Mouse (Mus musculus) heart, postnatal 0 days (tissue): ENCODE measurements around the gene Slc6a16. TPM values are rescaled to one million over a fixed set of nuclear protein-coding genes. Genes with fewer than 3 reads are reported as not detected.

ENCODE experiments used
- ATAC-seq: fragments of 200-750 bp; cut with Nextera tagmentation; 2 replicates; pipeline ENCODE4 v1.8.0; 2017; ENCODE audit warnings: low read depth, moderate number of reproducible peaks, moderate library complexity; ENCODE audit not compliant: insufficient read depth
- DNase-seq: peaks from one replicate; pipeline ENCODE4 v3.0.0-alpha.2; 2016; ENCODE audit warnings: low spot score
- H3K27ac ChIP-seq: fragments of 300-500 bp; sonication (generic); 2 replicates; pipeline ENCODE4 v1.5.1; 2014; ENCODE audit warnings: low read depth, mild to moderate bottlenecking
- H3K27me3 ChIP-seq: fragments of 300-500 bp; sonication (generic); 2 replicates; pipeline ENCODE4 v1.6.1; 2014; ENCODE audit warnings: low read length, mixed read lengths; ENCODE audit not compliant: control insufficient read depth, insufficient read depth
- H3K36me3 ChIP-seq: fragments of 300-500 bp; sonication (generic); replicated peaks from 2 replicates; pipeline ENCODE4 v1.6.1; 2014; ENCODE audit warnings: low read length, mixed read lengths; ENCODE audit not compliant: control insufficient read depth, insufficient read depth
- H3K4me1 ChIP-seq: fragments of 300-500 bp; sonication (generic); 2 replicates; pipeline ENCODE4 v1.6.1; 2014; ENCODE audit warnings: antibody characterized with exemption; ENCODE audit not compliant: control insufficient read depth, insufficient read depth
- H3K4me2 ChIP-seq: fragments of 300-500 bp; sonication (generic); 2 replicates; pipeline ENCODE4 v1.6.1; 2014; ENCODE audit warnings: low read depth, mild to moderate bottlenecking, low read length, moderate library complexity
- H3K4me3 ChIP-seq: fragments of 300-500 bp; sonication (generic); 2 replicates; pipeline ENCODE4 v1.5.1; 2014; ENCODE audit warnings: low read depth, low read length
- H3K9ac ChIP-seq: fragments of 300-500 bp; sonication (generic); replicated peaks from 2 replicates; pipeline ENCODE4 v1.6.1; 2014; ENCODE audit warnings: low read depth, low read length, mixed read lengths
- H3K9me3 ChIP-seq: fragments of 300-500 bp; sonication (generic); replicated peaks from 2 replicates; pipeline ENCODE4 v1.6.1; 2016; ENCODE audit warnings: low read length; ENCODE audit not compliant: control insufficient read depth
- CTCF ChIP-seq: IDR thresholded peaks from 2 replicates; pipeline ENCODE4 v1.5.1; 2016; ENCODE audit warnings: antibody characterized with exemption, control low read depth, low read depth
- EP300 ChIP-seq: IDR thresholded peaks from 2 replicates; pipeline ENCODE4 v1.6.1; 2016; ENCODE audit warnings: antibody characterized with exemption, low read depth
- WGBS: fragments of 180-500 bp; shearing (Covaris S2); extraction: QIAGEN DNeasy Blood & Tissue Kit; methylation state at CpG from one replicate; pipeline ENCODE4 v1.1.7; 2014; 5-methylcytosine and 5-hydroxymethylcytosine counted together
- polyA plus RNA-seq: library from polyadenylated mRNA; unstranded; fragments of >200 nt; fragmentation: Nextera tagmentation; extraction: Ambion mirVana; gene quantifications from 2 replicates; pipeline ENCODE4 v1.2.1, GENCODE M21; 2015
- total RNA-seq: library from RNA; depleted of rRNA; stranded (reverse); fragments of >200 nt; gene quantifications from 2 replicates; pipeline ENCODE4 v1.2.3, GENCODE M21; 2014; ENCODE audit warnings: low replicate concordance

Gene Slc6a16
- total and polyA plus RNA-seq, 2 experiments from 2014 or later: not detected

- Histone ChIP-seq H3K27me3 (no peaks in the 10 kb centered on the region), H3K27ac (no peak overlapping the region), H3K9me3 (no peaks in the 10 kb centered on the region), H3K4me3 (no peak overlapping the region), H3K9ac (no peak overlapping the region), H3K36me3 (peaks cover 60% of the 10 kb centered on the region), H3K4me1 (peaks cover 17% of the 10 kb centered on the region), H3K4me2 (no peak overlapping the region)
- TF ChIP-seq EP300 (no peak), CTCF (no peak)
- no peak for DNase-seq
- 87% methylated on average over 12 of the region's 12 CpGs for WGBS
- ATAC-seq: no peak
Observed at GRCm38 (mm10) chr7:45231192-45231591, 9.7 kb upstream of the Slc6a16 start.

- DNase-seq (no peak), ATAC-seq (no peak)
- H3K9me3 ChIP-seq: no peaks in the 10 kb centered on the region
- H3K36me3 ChIP-seq: peaks cover 53% of the 10 kb centered on the region
- no peak overlapping the region for H3K9ac ChIP-seq
- no peak overlapping the region for H3K4me2 ChIP-seq
- H3K27me3 ChIP-seq: no peaks in the 10 kb centered on the region
- 89% methylated on average over 11 of the region's 11 CpGs for WGBS
- H3K4me1 ChIP-seq: peaks cover 17% of the 10 kb centered on the region
- H3K27ac ChIP-seq: no peak overlapping the region
- TF ChIP-seq EP300 (no peak), CTCF (no peak)
- no peak overlapping the region for H3K4me3 ChIP-seq
Observed at GRCm38 (mm10) chr7:45231941-45232340, 8.9 kb upstream of the Slc6a16 start.

GRCm38 (mm10) chr7:45232716-45233465, 8.0 kb upstream of the Slc6a16 start:
- peaks cover 46% of the 10 kb centered on the region for H3K36me3 ChIP-seq
- no peak overlapping the region for H3K4me3 ChIP-seq
- no peak overlapping the region for H3K9ac ChIP-seq

GRCm38 (mm10) chr7:45233580-45234332, 7.1 kb upstream of the Slc6a16 start:
- H3K27ac ChIP-seq: no peak overlapping the region
- no peaks in the 10 kb centered on the region for H3K9me3 ChIP-seq
- H3K4me2 ChIP-seq: peak overlapping the region; percentile 52
- WGBS: 43% methylated on average over 20 of the region's 20 CpGs
- peaks cover 21% of the 10 kb centered on the region for H3K4me1 ChIP-seq
- no peaks in the 10 kb centered on the region for H3K27me3 ChIP-seq
- ATAC-seq (no peak), DNase-seq (no peak)
- no peak overlapping the region for H3K4me3 ChIP-seq
- peaks cover 37% of the 10 kb centered on the region for H3K36me3 ChIP-seq
- TF ChIP-seq EP300: no peak
- TF ChIP-seq CTCF: no peak
- no peak overlapping the region for H3K9ac ChIP-seq

More at GRCm38 (mm10) chr7:45232716-45233465, 8.0 kb upstream of the Slc6a16 start:
- Histone ChIP-seq H3K4me1 (peaks cover 17% of the 10 kb centered on the region), H3K4me2 (no peak overlapping the region), H3K27ac (no peak overlapping the region), H3K27me3 (no peaks in the 10 kb centered on the region), H3K9me3 (no peaks in the 10 kb centered on the region)
- WGBS: 53% methylated on average over 13 of the region's 13 CpGs
- DNase-seq: no peak
- no peak for TF ChIP-seq EP300
- no peak for TF ChIP-seq CTCF
- no peak for ATAC-seq

- TF ChIP-seq CTCF: no peak
- no peak for TF ChIP-seq EP300
- Histone ChIP-seq H3K4me2 (peak overlapping the region; percentile 52), H3K9me3 (no peaks in the 10 kb centered on the region), H3K4me1 (peaks cover 21% of the 10 kb centered on the region), H3K27me3 (no peaks in the 10 kb centered on the region), H3K27ac (no peak overlapping the region), H3K4me3 (peak overlapping the region; percentile 12), H3K36me3 (peaks cover 31% of the 10 kb centered on the region), H3K9ac (no peak overlapping the region)
- DNase-seq (no peak), ATAC-seq (no peak)
- 18% methylated on average over 29 of the region's 29 CpGs for WGBS
Observed at GRCm38 (mm10) chr7:45234333-45234841, 6.5 kb upstream of the Slc6a16 start.
